24 mouse cellular contexts compared by ENCODE assay signal in the genomic region with DNA sequence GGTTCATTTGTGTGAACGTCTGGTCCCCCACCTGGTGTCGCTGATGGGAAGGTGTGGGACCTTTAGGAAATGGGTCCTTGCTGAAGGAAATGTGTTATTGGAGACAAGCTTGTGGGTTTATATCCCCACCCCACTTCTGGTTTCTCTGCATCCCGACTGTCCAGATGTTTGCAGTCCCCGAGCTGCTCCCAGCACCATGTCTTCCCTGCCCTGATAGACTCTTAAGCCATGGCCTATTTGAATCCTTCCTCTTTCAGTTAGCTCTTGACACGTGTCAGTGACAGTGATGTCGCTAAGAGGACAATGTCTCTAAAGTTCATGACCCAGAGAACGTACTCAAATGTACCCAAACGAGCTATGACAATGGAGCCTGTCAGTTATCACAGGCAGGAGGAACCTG.
"Had no signal": no experiment of that assay in that cellular context is flagged by ENCODE, and none has a peak within 500 bp of the region (broad histone marks: within the 10 kb centered on the region; RNA-seq: fewer than 3 reads in every experiment).

No protein-coding gene starts in this region.

- DNase-seq: gastrocnemius, postnatal 14 days; gastrocnemius, postnatal 36 days; heart, adult 18-20 months; heart, postnatal 14 days; heart, postnatal 36 days; kidney, adult 18-20 months; kidney, adult 9 months; kidney, postnatal 14 days; kidney, postnatal 36 days; layer of hippocampus, postnatal 36 days; left cerebral cortex, postnatal 4 days had no signal

- ATAC-seq: hindbrain, embryonic 16.5 days; inflammation-experienced regulatory T-cells, adult 6 months; intestine, embryonic 15.5 days; intestine, postnatal 0 days; liver, embryonic 12.5 days had no signal

- H3K4me3 ChIP-seq: heart, embryonic 10.5 days; heart, embryonic 13.5 days; heart, embryonic 15.5 days; hindbrain, embryonic 10.5 days; hindbrain, embryonic 12.5 days; intestine, embryonic 15.5 days; kidney, embryonic 15.5 days; limb, embryonic 13.5 days; limb, embryonic 15.5 days; liver, embryonic 12.5 days had no signal

- H3K4me1 ChIP-seq: heart, embryonic 10.5 days; heart, embryonic 13.5 days; heart, embryonic 15.5 days; intestine, embryonic 15.5 days; kidney, embryonic 15.5 days; liver, embryonic 12.5 days had no signal
